Mouse (Mus musculus) mammary gland, adult 2 months (tissue): ENCODE data around the gene D1Pas1. TPM values are rescaled to one million over a fixed set of nuclear protein-coding genes. Genes with fewer than 3 reads are reported as not detected.

ENCODE experiments used
- polyA plus RNA-seq: library from polyadenylated mRNA; depleted of rRNA; stranded (reverse); fragments of >200 nt; gene quantifications from 2 replicates; pipeline ENCODE4 v1.2.3, GENCODE M21; 2012; ENCODE audit warnings: low replicate concordance; rRNA removed

D1Pas1 gene
- polyA plus RNA-seq = not detected in 2 replicates

DNA sequence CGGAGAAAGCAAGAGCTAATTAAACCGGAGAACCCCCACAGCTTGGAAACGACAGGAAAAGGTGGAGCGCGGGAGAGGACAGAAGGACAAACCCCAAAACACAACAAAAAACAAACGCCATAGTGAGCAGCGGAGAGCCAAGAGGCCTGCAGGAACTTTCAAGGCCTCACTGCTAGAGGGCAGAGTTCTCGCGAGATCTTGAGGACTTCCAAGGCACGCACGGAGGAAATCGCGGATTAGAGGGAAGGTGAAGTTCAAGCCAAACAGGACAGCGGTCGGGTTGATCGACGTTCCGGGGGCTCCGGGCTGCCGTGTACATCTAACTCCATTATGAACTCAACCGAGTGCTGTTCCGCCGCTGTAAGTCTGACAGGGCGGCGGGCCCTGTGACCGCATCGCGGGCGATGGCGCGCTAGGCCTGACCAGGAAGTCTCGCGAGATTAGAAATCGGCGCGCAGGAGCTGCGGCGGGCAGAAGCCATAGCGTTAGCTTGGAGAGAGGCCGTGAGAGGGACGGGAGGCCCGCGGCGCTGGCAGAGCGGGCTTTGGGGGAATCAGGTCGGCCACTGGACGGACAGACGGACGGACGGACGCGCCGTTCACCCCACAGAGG, at the start of gene D1Pas1:
D1Pas1 (plus strand) TSS at position 216 of the 612 bp plus-strand sequence.

Other genes with a start within 250 kb of the D1Pas1 start
- gene Rrp15, start 218.1 kb upstream of the D1Pas1 start, polyA plus RNA-seq = 2.3 and 3.0 TPM in 2 replicates
- 0.08 and 0.82 TPM in 2 replicates for gene Spata17, start 248.0 kb downstream of the D1Pas1 start, polyA plus RNA-seq
- 7.1 and 12.4 TPM in 2 replicates for gene Gpatch2, start 248.1 kb downstream of the D1Pas1 start, polyA plus RNA-seq